Mouse (Mus musculus) heart, embryonic 11.5 days (tissue): Measurements from ENCODE around the gene Rtn4. TPM values are rescaled to one million over a fixed set of nuclear protein-coding genes. Genes with fewer than 3 reads are reported as not detected.
A peak's percentile ranks its signal among the peaks of the same experiment; 100 is the strongest.
"Not testable (repeated sequence)": the region's sequence is repeated elsewhere in the genome, so short reads cannot be mapped to it uniquely, and the experiment has no call there.

Source experiments
- ATAC-seq: fragments of 200-750 bp; cut with Nextera tagmentation; replicated peaks from 2 replicates; pipeline ENCODE4 v1.8.0; 2017; ENCODE audit warnings: moderate library complexity; ENCODE audit not compliant: insufficient number of reproducible peaks, low FRiP score, low TSS enrichment
- H3K27ac ChIP-seq: fragments of 300-500 bp; sonication (generic); 2 replicates; pipeline ENCODE4 v1.5.1; 2014; ENCODE audit warnings: mild to moderate bottlenecking, low read depth, low read length
- H3K27me3 ChIP-seq: fragments of 300-500 bp; sonication (generic); 2 replicates; pipeline ENCODE4 v1.6.1; 2014; ENCODE audit warnings: mild to moderate bottlenecking, low read length, mixed read lengths; ENCODE audit not compliant: control insufficient read depth, insufficient read depth
- H3K36me3 ChIP-seq: fragments of 300-500 bp; sonication (generic); 2 replicates; pipeline ENCODE4 v1.6.1; 2014; ENCODE audit warnings: mild to moderate bottlenecking, low read length, moderate library complexity, mixed read lengths; ENCODE audit not compliant: control insufficient read depth, insufficient read depth
- H3K4me1 ChIP-seq: fragments of 300-500 bp; sonication (generic); 2 replicates; pipeline ENCODE4 v1.6.1; 2014; ENCODE audit warnings: low read length; ENCODE audit not compliant: control insufficient read depth, insufficient read depth
- H3K4me2 ChIP-seq: fragments of 300-500 bp; sonication (generic); 2 replicates; pipeline ENCODE4 v1.6.1; 2014; ENCODE audit warnings: mild to moderate bottlenecking, moderate library complexity
- H3K4me3 ChIP-seq: fragments of 300-500 bp; sonication (generic); 2 replicates; pipeline ENCODE4 v1.5.1; 2014; ENCODE audit warnings: low read depth, low read length
- H3K9ac ChIP-seq: fragments of 300-500 bp; sonication (generic); 2 replicates; pipeline ENCODE4 v1.6.1; 2014; ENCODE audit warnings: mild to moderate bottlenecking, low read depth, low read length, moderate library complexity
- H3K9me3 ChIP-seq: fragments of 300-500 bp; sonication (generic); replicated peaks from 2 replicates; pipeline ENCODE4 v1.6.1; 2016; ENCODE audit warnings: low read length; ENCODE audit not compliant: control insufficient read depth
- WGBS: fragments of 180-500 bp; shearing (Covaris S2); extraction: QIAGEN DNeasy Blood & Tissue Kit; methylation state at CpG from one replicate; pipeline ENCODE4 v1.1.7; 2014; ENCODE audit not compliant: insufficient replicate concordance; 5-methylcytosine and 5-hydroxymethylcytosine counted together
- polyA plus RNA-seq: library from polyadenylated mRNA; unstranded; fragments of >200 nt; fragmentation: Nextera tagmentation; extraction: Ambion mirVana; gene quantifications from 2 replicates; pipeline ENCODE4 v1.2.1, GENCODE M21; 2014

Rtn4 gene
- 48.5 and 54.2 TPM in 2 replicates for polyA plus RNA-seq

DNA sequence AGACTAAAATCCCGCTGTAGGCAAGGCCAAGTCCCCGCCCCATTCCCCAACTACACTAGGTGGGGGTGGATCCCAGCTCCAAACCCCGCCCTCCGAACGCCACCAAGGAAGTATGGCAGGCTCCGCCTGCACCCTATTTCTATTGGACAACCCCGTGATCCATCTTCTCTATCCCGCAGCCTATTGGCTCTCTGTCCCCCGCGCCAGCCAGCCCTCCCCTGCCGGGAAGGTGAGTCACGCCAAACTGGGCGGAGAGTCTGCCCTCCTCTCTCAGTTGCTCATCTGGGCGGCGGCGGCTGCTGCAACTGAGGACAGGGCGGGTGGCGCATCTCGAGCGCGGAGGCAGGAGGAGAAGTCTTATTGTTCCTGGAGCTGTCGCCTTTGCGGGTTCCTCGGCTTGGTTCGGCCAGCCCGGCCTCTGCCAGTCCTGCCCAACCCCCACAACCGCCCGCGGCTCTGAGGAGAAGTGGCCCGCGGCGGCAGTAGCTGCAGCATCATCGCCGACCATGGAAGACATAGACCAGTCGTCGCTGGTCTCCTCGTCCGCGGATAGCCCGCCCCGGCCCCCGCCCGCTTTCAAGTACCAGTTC lies at the start of gene Rtn4:
Rtn4 (plus strand) TSS at position 265 of the 590 bp plus-strand sequence.
- peak within 1 kb of the TSS; percentile 98 for H3K27ac ChIP-seq
- peak within 1 kb of the TSS; percentile 98 for H3K9ac ChIP-seq
- H3K4me2 ChIP-seq: peak within 1 kb of the TSS; percentile 69
- no peaks in the 10 kb centered on the region for H3K27me3 ChIP-seq
- H3K36me3 ChIP-seq: 0 out of 2 replicates have a peak, but pooled peaks cover 3% of the 10 kb centered on the region
- ATAC-seq: peak; percentile 99
- H3K4me1 ChIP-seq: 0 out of 2 replicates have a peak, but pooled peaks cover 4% of the 10 kb centered on the region
- no peaks in the 10 kb centered on the region for H3K9me3 ChIP-seq
- 1% methylated on average over 41 of the region's 43 CpGs for WGBS
- peak within 1 kb of the TSS; percentile 77 for H3K4me3 ChIP-seq

DNA sequence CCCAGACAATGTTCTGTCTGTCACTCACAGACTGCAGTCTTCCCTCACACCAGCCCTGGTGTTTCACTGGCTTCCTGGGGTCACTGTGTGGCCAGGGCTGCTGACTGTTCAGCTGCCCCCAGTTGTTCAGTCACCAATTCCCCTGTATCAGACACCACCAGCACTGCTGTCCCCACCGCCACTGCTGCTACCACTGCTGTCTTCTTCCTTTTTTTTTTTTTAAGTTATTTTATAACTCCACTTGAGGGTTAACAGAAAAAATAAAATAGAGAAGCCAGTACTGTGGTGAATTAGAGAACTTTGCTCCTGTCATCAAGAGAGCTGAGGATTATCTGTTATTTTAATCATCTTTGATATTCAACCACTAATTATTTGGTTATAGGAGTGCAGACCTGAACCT lies 48.3 kb upstream of the Rtn4 start:
- Histone ChIP-seq H3K4me1 (peaks cover 11% of the 10 kb centered on the region), H3K27me3 (no peaks in the 10 kb centered on the region), H3K36me3 (no peaks in the 10 kb centered on the region), H3K9ac (no peak overlapping the region), H3K4me3 (no peak overlapping the region), H3K4me2 (no peak overlapping the region), H3K27ac (no peak overlapping the region), H3K9me3 (no peaks in the 10 kb centered on the region)
- WGBS: 72% methylated on average over 1 of the region's 1 CpGs
- no peak for ATAC-seq

DNA sequence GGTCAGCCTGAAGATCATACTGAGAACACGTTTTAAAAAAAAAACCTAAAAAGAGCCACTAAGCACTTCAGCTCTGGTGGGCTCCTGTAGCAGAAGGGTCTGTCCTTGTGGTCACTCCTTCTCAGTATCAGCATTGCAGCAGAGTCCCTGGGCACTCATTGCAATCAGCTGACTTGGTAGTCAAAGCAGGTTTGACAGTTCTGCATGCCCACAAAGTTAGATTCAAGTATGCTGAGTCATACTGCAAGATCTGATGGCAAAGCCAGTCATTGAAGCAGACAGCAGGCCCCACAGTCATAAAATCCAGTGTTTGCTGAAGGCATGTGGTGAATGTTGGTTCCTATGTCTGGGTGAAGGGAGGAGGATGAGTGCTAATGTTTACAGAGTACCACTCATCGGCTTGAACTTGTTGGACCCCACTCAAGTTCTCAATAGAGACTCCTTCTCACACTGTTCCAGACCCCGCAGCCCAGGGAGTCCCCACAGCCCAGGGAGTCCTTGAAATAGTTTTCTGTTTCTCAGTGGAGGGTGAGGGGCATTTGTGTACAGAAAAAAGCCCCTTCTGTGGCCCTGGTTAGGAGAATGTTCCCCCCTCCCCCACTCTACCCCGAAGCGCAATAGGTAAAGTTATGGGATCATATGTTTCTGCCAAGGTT lies 47.2 kb upstream of the Rtn4 start:
- H3K4me3 ChIP-seq: no peak overlapping the region
- peaks cover 11% of the 10 kb centered on the region for H3K4me1 ChIP-seq
- H3K9ac ChIP-seq: no peak overlapping the region
- H3K9me3 ChIP-seq: no peaks in the 10 kb centered on the region
- no peaks in the 10 kb centered on the region for H3K27me3 ChIP-seq
- H3K36me3 ChIP-seq: no peaks in the 10 kb centered on the region
- 74% methylated on average over 5 of the region's 5 CpGs for WGBS
- H3K4me2 ChIP-seq: no peak overlapping the region
- ATAC-seq: no peak
- H3K27ac ChIP-seq: no peak overlapping the region

DNA sequence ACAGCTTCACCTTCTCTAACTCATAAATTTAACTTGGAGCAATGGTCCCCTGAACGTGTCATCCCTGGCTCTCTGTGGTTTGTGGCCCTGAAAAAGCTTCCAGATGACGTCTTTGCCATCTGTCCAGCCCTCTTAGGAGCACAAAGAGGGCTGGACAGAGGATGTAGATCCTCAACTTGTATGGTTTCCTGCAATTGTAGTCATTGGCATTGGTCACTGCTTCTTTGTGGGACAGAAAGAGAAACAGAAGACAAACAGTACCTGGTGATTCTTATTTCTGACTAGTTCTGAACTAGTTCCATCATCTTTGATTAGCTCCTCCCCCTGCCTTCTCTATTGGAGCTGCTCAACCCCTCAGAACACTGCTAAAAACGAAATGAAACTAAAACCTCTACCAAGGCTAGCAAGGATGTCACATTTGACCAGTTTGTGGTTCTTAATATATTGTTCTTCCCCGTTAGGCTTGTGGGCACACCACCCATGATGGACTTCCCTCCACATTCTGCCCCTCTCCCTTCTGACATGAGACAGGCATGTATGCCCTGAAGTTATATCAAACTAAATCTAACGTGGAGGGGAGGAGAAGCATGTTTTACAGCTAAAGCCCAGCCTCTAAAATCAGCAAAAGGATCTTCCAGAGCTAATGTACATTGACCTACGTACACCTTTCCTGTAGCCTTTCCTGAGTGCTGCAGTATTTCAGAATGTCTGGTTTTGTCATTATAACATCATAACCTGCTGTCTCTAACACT lies 45.0 kb upstream of the Rtn4 start:
- Histone ChIP-seq H3K27me3 (no peaks in the 10 kb centered on the region), H3K4me1 (peaks cover 11% of the 10 kb centered on the region), H3K27ac (no peak overlapping the region), H3K36me3 (no peaks in the 10 kb centered on the region), H3K4me2 (0 out of 2 replicates have a peak overlapping the region, but pooled peaks have one; percentile 4), H3K4me3 (no peak overlapping the region), H3K9ac (no peak overlapping the region), H3K9me3 (no peaks in the 10 kb centered on the region)
- 53% methylated on average over 6 of the region's 6 CpGs for WGBS
- ATAC-seq: no peak

DNA sequence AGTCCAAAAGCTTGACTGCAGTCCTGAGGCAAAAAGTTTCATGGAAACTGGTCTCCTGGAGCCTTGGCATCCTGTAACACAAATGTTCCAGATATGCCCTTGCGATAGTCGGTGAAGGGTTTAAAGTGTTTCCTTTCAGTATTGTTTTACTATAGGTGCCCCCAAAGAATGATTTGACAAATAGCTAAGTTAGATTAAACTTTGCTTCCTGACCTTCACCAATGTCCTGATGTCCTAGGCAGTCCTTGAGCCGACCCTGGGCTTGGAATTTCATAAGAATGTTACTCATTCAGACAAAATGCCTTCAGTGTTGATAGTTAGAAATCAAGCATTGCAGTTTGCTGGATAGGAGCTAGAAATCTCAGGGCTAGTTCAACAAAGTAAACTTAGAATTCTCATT lies 37.4 kb upstream of the Rtn4 start:
- not testable (repeated sequence) for H3K4me1 ChIP-seq, H3K9ac ChIP-seq, H3K9me3 ChIP-seq, H3K4me2 ChIP-seq, H3K27ac ChIP-seq, H3K36me3 ChIP-seq, H3K27me3 ChIP-seq, H3K4me3 ChIP-seq, ATAC-seq
- 87% methylated on average over 3 of the region's 3 CpGs for WGBS

DNA sequence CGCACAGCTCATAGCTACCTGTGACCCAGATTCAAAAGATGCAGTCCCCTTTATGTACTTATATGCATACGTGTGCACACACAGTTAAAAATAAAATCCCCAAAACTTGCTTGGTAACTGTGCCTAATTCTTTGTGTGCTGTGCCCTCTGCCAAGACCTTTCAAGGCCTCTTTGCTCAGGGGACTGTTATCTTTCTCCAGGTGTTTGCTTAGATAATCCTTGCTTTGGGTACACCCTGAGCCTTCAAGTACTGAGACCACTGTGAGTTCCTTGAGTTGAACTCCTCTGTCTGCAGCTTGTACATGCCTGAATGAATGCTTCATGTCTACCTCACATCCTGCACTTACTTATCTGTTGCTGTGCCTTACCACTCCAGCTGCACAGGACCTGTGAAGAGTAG lies 32.0 kb upstream of the Rtn4 start:
- no peak overlapping the region for H3K4me3 ChIP-seq
- H3K4me2 ChIP-seq: no peak overlapping the region
- no peaks in the 10 kb centered on the region for H3K27me3 ChIP-seq
- H3K27ac ChIP-seq: no peak overlapping the region
- ATAC-seq: no peak
- no peak overlapping the region for H3K9ac ChIP-seq
- no peaks in the 10 kb centered on the region for H3K36me3 ChIP-seq
- no peaks in the 10 kb centered on the region for H3K4me1 ChIP-seq
- no peaks in the 10 kb centered on the region for H3K9me3 ChIP-seq
- WGBS: 84% methylated on average over 2 of the region's 2 CpGs

DNA sequence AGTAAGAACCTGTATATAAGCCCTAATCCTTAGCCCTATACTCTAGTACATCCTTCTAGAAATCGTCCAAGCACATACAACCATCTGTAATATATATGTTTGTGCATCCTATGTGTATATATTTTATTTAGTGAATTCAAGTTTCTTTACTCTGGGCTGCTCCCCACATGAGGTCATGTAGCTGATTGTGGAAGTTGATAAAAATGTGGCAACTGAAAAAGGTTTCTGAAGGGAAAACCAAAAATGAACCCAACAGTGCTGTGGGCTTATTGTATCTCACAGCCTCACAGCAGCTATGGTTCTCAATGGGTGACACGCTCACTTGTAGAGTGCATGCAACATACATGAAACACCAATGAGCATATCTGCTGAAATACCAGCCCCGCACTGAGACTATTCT lies 25.1 kb upstream of the Rtn4 start:
- no peaks in the 10 kb centered on the region for H3K36me3 ChIP-seq
- H3K9me3 ChIP-seq: no peaks in the 10 kb centered on the region
- 89% methylated on average over 3 of the region's 3 CpGs for WGBS
- H3K4me1 ChIP-seq: no peaks in the 10 kb centered on the region
- H3K4me3 ChIP-seq: no peak overlapping the region
- no peaks in the 10 kb centered on the region for H3K27me3 ChIP-seq
- no peak overlapping the region for H3K4me2 ChIP-seq
- no peak overlapping the region for H3K27ac ChIP-seq
- no peak for ATAC-seq
- H3K9ac ChIP-seq: no peak overlapping the region

DNA sequence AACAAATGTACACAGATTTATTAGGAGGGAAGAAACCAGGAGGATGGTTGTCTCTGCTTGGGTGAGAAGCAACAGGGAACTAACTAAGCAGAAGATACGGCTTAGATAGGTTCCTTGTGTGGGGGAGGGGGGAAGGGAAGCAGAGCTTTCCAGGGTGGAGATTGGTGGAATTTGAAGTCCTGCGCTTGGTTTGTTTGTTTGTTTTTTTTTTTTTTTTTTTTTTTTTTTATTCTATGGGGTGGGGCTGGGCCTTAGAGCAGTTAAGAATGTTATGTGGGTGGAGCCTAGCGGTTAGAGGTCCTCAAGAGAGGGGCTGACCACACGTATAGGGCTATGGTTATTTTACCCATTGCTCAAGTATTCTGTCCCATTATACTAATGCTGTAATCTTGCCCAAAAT lies 23.0 kb upstream of the Rtn4 start:
- no peak overlapping the region for H3K4me3 ChIP-seq
- no peaks in the 10 kb centered on the region for H3K27me3 ChIP-seq
- H3K4me2 ChIP-seq: no peak overlapping the region
- 57% methylated on average over 4 of the region's 4 CpGs for WGBS
- H3K9me3 ChIP-seq: no peaks in the 10 kb centered on the region
- no peaks in the 10 kb centered on the region for H3K4me1 ChIP-seq
- no peak for ATAC-seq
- H3K27ac ChIP-seq: no peak overlapping the region
- no peaks in the 10 kb centered on the region for H3K36me3 ChIP-seq
- no peak overlapping the region for H3K9ac ChIP-seq
